Mouse (Mus musculus): Measurements from ENCODE around the gene Gm20388.

DNA sequence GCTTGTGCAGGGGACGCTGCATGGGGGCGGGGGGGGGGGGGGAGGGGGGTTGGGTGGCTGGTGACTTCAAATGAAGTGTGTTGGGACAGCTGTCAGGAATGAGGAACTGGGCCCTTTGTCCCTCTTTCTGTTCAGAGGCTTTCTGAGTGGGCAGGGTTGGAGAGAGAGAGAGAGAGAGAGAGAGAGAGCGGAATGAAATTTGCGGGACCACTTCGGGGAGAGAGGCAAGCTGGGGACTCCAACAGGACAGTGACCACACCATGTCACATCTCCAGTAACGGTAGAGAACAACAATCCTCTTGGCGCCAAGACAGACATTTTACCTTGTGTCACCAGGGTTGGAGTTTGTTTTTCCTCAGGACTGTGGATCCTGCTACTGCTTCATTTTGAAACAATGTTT lies 1934.1 kb downstream of the Gm20388 start:
- TF ChIP-seq CTCF (IDR thresholded peaks at IDR 0.05; ENCODE audit: low read depth) (no peak), EP300 (IDR thresholded peaks at IDR 0.05; ENCODE audit: low read depth) (no peak)

Measured in liver, embryonic 14.5 days (tissue).